Mouse (Mus musculus) lung, postnatal 0 days (tissue): ENCODE results near the gene Scrn2.

Experiments
- CTCF ChIP-seq: IDR thresholded peaks from 2 replicates; pipeline ENCODE4 v1.5.1; 2016; ENCODE audit warnings: antibody characterized with exemption, mild to moderate bottlenecking
- EP300 ChIP-seq: IDR thresholded peaks from 2 replicates; pipeline ENCODE4 v1.6.1; 2016; ENCODE audit warnings: antibody characterized with exemption, mild to moderate bottlenecking, control low read depth

GRCm38 (mm10) chr11:97038881-97039280 is 9.1 kb downstream of the Scrn2 start:
- TF ChIP-seq CTCF, result no peak
- no peak for TF ChIP-seq EP300
